Mouse (Mus musculus) A20 (cell line): ENCODE results near the gene Cyb561.

Experiments used
- DNase-seq: peaks from one replicate; pipeline ENCODE4 v3.0.0-alpha.2; 2011; ENCODE audit warnings: low read depth, low spot score

Gene Cyb561

DNA sequence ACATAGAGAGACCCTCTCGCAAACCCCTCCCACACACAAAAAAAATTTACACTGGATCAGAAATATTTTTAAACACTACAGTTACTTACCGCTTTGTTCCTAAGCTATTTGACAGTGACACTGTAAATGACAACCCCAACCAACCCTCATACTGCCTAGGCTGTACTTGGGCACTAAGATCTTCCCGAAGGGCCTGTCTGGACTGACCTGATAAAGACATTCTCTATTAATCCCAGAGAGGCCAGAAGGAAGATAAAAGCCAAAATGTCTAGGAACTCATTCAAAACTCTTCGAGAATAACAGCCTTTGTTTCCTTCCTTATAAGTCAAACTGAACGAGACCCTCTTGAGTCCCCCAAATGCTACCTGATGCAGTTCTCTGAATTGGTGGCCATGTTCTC, 31.9 kb downstream of the Cyb561 start:
- no peak for DNase-seq

DNA sequence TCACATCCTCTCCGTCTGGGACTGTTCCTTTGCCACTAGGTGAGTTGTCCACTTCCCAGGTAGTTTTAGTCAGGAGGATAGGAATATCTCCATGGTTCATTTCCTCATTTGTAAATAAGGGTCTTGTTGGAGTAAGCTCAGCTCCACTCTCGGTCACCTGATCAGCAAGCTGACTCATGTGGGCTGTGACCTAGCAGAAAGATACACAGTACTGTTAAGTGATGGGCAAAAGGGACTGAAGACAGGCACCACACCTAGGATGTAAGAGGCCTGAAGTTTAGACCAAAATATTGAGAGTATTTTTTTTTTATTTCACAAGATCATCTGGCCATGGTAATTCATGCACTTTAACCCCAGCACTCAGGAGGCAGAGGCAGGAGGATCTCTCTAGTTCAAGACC, 32.3 kb downstream of the Cyb561 start:
- no peak for DNase-seq

DNA sequence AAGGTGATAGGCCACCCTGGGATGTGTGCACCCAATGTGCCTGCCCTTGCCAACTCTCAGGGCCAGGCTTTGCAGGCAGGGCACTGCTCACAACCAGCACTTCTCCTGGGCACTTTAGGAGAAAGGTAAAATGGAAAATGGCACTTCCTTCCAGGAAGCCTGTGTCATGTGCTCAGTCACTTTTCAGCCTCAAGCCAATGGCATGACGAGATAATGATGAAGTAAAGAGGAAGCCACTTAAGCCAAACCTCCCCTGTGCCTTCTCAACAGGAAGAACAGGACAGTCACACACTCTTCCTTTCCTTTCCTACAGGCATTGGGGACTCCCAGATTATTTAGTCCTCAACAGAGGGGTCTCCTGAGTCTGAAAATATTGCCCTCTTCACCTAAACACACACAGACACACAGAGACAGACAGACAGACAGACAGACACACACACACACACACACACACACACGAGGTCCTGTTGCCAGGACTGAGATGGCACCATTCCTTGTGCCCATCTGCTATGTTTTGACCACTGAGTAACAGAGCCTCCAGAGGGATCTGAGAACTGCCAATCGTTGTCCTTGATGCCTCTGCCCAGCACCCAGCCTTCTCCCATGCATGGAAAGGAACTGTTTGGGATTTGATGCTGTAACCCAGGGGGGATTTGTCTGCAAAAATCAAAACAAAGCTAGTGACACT, 32.9 kb downstream of the Cyb561 start:
- no peak for DNase-seq

DNA sequence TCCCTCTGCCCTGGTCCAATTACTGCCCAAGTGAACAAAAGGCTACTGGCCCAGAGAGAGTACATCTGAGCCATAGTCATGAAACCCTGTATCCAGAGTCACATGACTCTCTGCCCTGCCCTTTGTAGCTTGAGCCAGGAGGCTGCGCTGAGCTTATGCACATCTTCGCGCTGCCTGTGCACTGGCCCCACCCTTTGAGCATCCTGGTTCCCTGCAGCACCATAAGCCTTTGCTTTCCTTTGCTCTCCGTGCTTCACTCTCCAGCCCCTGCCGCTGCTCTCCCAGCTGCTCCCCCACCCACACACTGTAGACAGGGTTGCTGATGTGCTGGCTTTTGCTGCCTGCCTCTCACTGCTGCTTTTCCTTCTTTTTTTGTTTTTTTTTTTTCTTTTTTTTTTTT, 39.6 kb downstream of the Cyb561 start:
- DNase-seq = no peak

DNA sequence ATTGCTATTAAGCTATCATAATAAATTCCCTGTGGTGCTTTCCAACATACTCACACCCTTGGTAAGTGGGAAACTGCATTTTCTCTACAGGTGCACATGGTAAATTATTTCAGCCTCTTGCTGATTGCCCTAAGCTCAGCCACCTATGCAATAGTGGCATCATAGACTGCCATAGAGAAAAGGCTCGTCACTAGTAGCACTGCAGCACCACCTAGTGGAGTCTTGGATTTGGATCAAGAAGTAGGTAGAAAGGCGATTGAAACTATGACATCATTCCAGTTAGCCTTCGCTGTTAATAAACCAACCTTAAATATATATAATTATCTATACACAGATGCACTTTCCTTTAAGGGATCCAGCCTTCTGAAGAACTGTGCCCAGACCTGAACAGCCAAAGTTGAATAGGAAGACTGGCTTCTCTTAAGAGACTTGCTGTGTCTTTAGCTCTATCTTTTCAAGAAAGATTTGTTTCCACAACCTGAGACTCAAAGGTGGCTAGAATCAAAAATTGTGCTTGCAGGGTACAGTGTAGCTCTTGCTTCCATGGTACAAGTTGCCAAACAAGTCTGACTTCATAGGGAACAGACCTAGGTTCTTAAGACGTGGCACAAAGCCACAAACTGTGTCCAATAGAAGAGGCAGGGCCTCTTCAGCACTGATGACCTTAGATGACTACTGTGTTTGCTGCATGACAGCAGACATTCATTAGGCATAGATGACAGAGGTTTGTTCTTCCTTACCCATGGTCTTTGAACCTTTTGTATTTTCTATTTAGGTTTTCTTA, 41.4 kb downstream of the Cyb561 start:
- DNase-seq = peak; percentile 83

DNA sequence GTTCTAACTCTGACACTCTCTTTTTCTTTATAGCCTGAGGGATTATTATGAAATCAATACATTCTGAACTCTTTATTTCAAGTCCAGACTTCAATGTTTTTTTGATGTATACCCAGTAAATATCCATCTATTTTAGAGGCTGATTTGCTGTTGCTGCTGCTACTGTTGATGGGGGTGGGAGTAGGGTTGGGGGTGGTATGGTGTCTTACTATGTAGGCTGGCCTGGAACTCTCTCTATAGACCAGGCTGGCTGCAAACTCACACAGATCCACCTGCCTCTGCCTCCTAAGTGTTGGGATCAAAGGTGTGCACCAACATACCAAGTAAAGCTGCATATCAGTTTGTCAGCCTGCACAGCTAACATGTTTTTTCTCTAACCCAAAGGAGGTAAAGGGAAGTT, 42.0 kb downstream of the Cyb561 start:
- no peak for DNase-seq

DNA sequence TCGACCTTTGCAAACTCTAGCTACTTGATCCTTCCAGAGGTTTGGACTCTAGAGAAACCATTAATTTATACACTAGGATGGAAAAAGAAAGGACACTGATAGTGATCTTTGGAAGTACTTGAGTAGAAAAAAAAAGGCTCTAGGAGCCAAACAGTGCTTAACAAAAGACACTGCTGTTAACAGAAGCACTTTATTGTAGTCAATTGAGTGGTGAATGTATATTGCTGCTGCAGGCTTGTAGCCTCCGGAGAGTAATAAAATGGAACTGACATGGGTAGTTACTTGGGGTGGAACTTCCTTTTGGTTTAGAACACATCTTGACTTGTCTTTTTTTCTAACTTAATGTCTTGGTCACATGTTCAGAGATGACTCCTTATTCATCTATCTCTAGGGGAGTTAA, 43.5 kb downstream of the Cyb561 start:
- DNase-seq = no peak

DNA sequence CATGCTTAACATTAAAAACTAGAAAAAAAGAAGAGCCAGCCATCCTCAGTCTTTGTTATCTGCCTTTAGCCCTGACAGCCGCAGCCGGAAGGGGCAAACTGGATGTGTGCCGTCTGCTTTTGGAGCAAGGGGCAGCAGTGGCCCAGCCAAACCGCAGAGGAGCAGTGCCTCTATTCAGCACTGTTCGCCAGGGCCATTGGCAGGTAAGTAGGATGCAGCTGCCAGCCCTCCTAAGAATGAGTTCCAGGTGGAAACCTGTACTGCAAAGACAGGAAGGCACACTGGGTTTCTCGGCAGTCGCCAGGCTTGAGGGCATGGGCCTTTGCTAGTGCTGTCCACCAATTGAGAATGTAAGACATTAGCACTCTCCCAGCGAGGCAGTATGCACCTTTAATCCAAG, 44.2 kb downstream of the Cyb561 start:
- no peak for DNase-seq

DNA sequence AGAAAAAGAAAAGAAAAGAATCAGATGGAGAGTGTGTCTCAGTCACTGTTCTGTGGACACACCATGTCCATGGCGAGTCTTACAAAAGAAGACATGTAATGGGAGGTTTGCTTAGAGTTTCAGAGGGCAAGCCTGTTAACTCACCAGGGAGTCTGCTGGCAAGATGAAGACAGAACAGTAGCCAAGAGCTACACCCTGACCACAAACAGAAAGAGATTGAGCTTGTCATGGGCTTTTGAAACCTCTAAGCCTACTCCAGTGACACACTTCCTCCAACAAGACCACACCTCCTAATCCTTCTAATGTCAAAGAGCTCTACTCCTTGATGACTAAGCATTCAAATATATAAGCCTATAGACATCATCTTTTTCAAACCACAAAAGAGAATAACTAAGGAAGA, 45.8 kb downstream of the Cyb561 start:
- DNase-seq = no peak

DNA sequence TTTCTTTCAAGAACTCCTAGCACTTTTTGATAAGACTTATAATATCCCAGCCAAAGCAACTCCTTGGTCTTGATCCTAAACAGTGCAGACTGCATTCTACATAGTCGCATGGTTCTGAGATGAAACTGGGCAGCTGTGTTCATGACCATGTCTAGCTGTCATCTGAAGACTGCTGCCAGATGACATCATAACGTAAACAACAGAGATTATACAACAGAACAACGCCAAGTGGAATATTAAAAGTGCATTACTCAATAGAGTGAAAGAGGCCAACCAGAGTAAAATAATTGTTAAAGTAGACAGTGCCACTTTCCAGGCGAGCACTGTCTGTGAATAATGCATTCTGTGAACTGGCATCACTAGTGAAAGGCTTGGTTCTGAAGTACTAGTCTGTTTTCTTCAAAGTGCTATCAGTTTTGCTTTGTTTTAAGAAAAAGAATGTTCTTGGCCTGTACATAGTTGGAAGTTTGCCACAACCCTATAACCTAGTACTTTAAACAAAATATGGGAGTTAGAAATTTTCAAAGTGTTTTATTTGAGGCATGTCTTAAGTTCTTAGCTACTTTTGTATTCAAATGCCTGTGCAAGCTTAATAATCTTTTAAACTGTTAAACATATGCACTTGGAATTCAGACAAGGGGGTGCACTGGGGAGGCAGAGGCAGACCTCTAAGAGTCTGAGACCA, 47.5 kb downstream of the Cyb561 start:
- DNase-seq = no peak

DNA sequence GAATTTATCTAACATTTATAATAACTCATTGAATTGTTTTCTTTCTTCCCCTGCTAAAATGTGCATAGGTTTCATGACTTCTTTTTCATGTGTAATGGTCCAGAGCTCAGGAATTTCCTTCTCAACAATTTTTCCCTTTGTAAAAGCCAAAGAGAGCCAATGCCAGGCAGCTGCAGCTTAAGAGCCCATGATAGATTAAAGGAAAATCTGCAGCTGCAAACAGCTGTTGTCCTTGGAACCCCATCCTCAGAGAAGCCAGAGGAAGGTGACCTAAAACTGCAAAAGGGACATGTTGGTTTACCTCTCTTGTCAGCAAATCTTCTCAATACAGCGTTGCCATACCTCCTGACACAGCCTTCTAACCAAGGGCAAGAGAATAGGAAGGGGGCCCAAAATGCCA, 50.2 kb downstream of the Cyb561 start:
- DNase-seq = no peak

DNA sequence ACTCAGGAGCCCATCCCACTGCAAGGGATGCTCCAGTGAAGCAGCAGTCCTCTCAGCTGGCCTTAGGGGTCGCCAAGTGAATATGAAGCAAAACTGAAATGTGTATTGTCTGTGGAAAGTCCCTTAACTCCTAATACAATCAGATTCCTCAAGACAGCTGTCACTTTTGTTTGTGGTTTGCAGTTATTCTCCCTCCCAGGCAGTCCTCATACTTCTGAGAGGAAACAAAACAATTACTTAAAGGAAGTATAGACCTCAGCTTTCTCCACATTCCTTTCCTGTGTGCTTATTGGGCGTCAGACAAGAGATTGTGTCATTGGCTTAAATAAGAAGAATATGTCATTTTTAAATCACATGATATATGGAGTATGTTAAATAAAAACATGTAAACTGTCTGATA, 51.6 kb downstream of the Cyb561 start:
- peak; percentile 73 for DNase-seq

DNA sequence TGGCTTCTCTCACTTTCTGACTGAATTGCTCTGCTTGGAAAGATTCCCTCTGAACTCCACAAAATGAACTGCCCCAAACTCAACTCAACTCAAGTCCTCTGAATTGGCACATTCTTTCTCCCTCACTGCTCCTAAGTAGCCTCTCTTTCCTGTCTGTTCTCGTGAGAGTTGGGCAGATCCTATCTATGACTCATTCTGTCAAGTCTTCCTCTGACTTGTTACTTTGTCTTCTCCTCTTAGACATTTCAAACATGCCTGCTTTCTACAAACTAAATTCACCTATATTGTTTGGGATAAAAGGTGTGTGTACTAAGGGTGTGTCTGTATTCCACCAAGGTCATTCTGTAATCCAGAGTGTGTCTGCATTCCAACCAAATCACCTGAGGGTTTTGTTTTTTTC, 54.0 kb downstream of the Cyb561 start:
- no peak for DNase-seq

DNA sequence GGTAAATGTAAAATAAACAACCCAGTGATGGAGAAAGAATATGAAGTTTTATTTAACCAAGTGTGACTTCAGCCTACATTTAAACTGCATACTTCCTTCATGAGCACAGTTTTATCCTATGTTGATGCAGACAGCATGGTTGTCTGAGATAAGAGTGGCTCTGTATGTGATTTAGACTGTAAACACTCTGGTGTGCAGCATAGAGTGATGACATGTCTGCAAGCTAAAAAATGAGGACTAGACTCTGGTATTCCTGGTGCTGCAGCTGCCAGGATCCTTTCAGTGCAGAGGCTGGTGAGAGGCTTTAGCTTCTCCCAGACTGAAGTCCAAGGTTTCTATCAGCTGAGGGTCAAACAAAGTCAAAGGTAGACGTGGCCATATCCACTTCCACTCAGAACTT, 65.9 kb downstream of the Cyb561 start:
- DNase-seq = no peak

DNA sequence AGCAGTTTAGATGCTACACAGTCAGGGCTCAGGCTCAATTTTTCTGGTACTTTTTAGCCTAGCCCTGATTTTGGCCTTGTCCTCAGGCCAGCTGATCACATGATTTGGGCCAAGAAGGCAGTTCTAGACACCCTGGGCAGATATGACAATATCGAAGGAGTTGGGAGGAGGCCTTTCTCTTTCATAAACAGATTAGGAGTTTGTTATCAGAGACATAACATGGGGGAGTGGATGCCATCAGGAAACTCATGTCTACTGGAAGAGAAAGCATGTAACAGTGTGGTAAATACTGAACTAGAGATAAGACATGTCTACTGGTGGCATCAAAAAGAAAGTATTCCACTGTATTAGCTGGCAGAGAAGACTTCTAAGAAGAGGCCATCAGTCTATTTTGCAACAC, 67.6 kb downstream of the Cyb561 start:
- no peak for DNase-seq
